Mouse (Mus musculus) forebrain, embryonic 12.5 days (tissue): ENCODE data around the gene 4930562C15Rik. TPM values are rescaled to one million over a fixed set of nuclear protein-coding genes. Genes with fewer than 3 reads are reported as not detected.
"Not testable (repeated sequence)": the region's sequence is repeated elsewhere in the genome, so short reads cannot be mapped to it uniquely, and the experiment has no call there.

Source experiments
- ATAC-seq: fragments of 200-750 bp; cut with Nextera tagmentation; 2 replicates; pipeline ENCODE4 v1.8.0; 2017; ENCODE audit warnings: moderate TSS enrichment; ENCODE audit not compliant: low FRiP score
- H3K27ac ChIP-seq: fragments of 300-500 bp; sonication (generic); 2 replicates; pipeline ENCODE4 v1.5.1; 2016; ENCODE audit warnings: mild to moderate bottlenecking
- H3K27me3 ChIP-seq: fragments of 300-500 bp; sonication (generic); 2 replicates; pipeline ENCODE4 v1.6.1; 2016; ENCODE audit warnings: mild to moderate bottlenecking
- H3K36me3 ChIP-seq: fragments of 300-500 bp; sonication (generic); replicated peaks from 2 replicates; pipeline ENCODE4 v1.6.1; 2016; ENCODE audit warnings: mild to moderate bottlenecking
- H3K4me1 ChIP-seq: fragments of 300-500 bp; sonication (generic); 2 replicates; pipeline ENCODE4 v1.6.1; 2016
- H3K4me2 ChIP-seq: fragments of 300-500 bp; sonication (generic); 2 replicates; pipeline ENCODE4 v1.6.1; 2016; ENCODE audit warnings: mild to moderate bottlenecking, moderate library complexity
- H3K4me3 ChIP-seq: fragments of 300-500 bp; sonication (generic); replicated peaks from 2 replicates; pipeline ENCODE4 v1.5.1; 2016; ENCODE audit warnings: mild to moderate bottlenecking
- H3K9ac ChIP-seq: fragments of 300-500 bp; sonication (generic); 2 replicates; pipeline ENCODE4 v1.6.1; 2016; ENCODE audit warnings: mild to moderate bottlenecking
- H3K9me3 ChIP-seq: fragments of 300-500 bp; sonication (generic); 2 replicates; pipeline ENCODE4 v1.6.1; 2016
- WGBS: fragments of 180-500 bp; shearing (Covaris S2); methylation state at CpG from one replicate; pipeline ENCODE4 v1.1.7; 2016; 5-methylcytosine and 5-hydroxymethylcytosine counted together
- polyA plus RNA-seq: library from polyadenylated mRNA; unstranded; fragments of >200 nt; fragmentation: Nextera tagmentation; extraction: Ambion mirVana; gene quantifications from 2 replicates; pipeline ENCODE4 v1.2.1, GENCODE M21; 2016

The 4930562C15Rik gene
- 0.44 and 0.54 TPM in 2 replicates for polyA plus RNA-seq

DNA sequence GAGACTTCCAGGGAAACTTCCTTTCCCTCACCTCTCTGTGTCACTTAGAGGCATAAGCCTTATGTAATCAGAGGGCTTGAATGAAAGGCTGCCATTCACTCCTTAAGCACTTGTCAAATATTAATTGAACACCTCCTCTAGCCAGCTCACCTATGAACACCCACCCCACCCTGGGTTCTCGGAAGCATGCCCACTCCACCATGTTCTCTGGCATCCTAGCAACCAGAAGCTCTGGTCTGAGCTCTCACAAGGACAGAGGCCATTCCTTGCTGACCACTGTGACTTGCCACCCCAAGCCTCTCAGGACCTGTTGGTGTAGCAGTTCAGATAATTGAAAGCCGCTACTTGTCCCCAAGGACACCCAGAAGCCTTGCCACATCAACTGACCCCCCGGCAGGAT lies at the start of gene 4930562C15Rik:
4930562C15Rik (plus strand) TSS at position 226 of the 400 bp plus-strand sequence.
- WGBS: 90% methylated on average over 3 of the region's 3 CpGs
- ATAC-seq: no peak

DNA sequence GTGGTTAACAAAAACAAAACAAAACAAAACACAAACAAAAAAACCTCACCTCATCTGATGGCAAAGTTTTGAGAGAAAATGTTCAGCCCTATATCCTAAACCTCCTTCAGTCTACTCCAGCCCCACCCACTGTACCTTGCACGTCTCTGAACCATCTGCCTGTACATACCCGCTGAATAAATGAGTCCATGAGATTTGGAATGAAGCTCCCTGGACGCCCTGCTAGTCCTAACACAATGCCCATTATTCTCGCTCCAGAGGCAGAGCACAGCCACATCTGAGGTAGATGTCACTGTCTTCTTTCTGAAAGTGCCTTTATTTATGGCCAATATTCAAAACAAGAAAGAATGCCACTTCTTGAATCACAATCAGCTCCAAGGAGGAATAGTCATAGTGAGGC lies 49.5 kb upstream of the 4930562C15Rik start:
- no peaks in the 10 kb centered on the region for H3K27me3 ChIP-seq
- no peak overlapping the region for H3K9ac ChIP-seq
- WGBS: 52% methylated on average over 4 of the region's 4 CpGs
- no peak overlapping the region for H3K27ac ChIP-seq
- no peak for ATAC-seq
- H3K9me3 ChIP-seq: no peaks in the 10 kb centered on the region
- H3K4me3 ChIP-seq: no peak overlapping the region
- H3K4me2 ChIP-seq: no peak overlapping the region
- H3K36me3 ChIP-seq: peaks cover 4% of the 10 kb centered on the region; the same call in 1 of the 2 replicates
- peaks cover 38% of the 10 kb centered on the region for H3K4me1 ChIP-seq

More for the DNA sequence above, at the start of gene 4930562C15Rik:
- no peaks in the 10 kb centered on the region for H3K36me3 ChIP-seq
- no peak within 1 kb of the TSS for H3K27ac ChIP-seq
- no peak within 1 kb of the TSS for H3K9ac ChIP-seq
- H3K9me3 ChIP-seq: no peaks in the 10 kb centered on the region
- no peaks in the 10 kb centered on the region for H3K27me3 ChIP-seq
- H3K4me1 ChIP-seq: no peaks in the 10 kb centered on the region
- H3K4me2 ChIP-seq: no peak within 1 kb of the TSS
- H3K4me3 ChIP-seq: no peak within 1 kb of the TSS

DNA sequence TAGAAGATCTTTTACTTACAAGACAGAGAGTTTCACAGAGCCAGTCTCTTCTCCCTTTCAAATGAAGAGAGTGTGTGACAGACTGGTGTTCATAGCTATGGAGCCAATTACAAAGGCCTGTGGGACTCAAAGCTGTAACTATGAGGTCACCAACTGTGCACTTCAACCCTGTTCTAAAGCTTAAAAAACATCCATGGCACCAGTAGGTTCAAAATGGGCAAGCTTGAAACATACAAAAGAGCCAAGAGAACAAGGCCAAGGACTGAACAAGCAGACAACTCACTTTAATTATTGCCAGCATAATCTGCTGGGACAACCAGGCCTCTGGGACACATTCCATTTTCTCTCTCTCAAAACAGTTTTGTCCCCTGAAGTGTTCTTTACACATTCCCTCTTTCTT lies 47.0 kb upstream of the 4930562C15Rik start:
- Histone ChIP-seq H3K27ac (no peak overlapping the region), H3K4me1 (peaks cover 38% of the 10 kb centered on the region), H3K9ac (no peak overlapping the region), H3K4me3 (no peak overlapping the region), H3K27me3 (no peaks in the 10 kb centered on the region), H3K4me2 (peak overlapping the region; percentile 92), H3K36me3 (peaks cover 4% of the 10 kb centered on the region; the same call in 1 of the 2 replicates), H3K9me3 (no peaks in the 10 kb centered on the region)
- ATAC-seq: no peak

DNA sequence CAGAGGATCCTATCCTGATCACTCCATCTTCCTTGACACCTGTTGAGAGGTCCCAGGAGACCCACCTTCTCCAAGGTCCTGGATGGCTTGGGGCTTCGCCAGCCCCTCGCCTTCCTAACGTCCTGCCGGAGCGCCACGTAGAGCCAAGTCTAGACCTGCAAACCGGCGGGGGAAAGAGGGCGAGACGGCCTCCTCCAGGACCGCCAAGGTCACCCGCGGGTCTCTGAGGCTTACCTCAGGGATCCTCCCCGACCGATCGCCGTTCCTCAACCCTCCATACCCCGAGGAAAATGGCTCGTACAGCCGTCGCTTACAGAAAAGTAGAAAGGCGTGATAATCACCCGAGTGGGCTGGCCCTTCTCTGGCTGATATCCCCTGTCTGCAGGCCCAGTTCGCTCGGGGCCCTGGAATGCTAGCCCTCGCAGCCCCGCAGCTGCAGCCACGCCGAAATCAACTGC lies 45.9 kb upstream of the 4930562C15Rik start:
- Histone ChIP-seq H3K27ac (peak overlapping the region; percentile 97), H3K9me3 (no peaks in the 10 kb centered on the region), H3K9ac (peak overlapping the region; percentile 89), H3K36me3 (no peaks in the 10 kb centered on the region), H3K4me3 (peak overlapping the region; percentile 77), H3K4me1 (peaks cover 37% of the 10 kb centered on the region), H3K27me3 (no peaks in the 10 kb centered on the region), H3K4me2 (peak overlapping the region; percentile 92)
- WGBS: under 1% methylated on average over 29 of the region's 29 CpGs
- peak; percentile 63 for ATAC-seq

DNA sequence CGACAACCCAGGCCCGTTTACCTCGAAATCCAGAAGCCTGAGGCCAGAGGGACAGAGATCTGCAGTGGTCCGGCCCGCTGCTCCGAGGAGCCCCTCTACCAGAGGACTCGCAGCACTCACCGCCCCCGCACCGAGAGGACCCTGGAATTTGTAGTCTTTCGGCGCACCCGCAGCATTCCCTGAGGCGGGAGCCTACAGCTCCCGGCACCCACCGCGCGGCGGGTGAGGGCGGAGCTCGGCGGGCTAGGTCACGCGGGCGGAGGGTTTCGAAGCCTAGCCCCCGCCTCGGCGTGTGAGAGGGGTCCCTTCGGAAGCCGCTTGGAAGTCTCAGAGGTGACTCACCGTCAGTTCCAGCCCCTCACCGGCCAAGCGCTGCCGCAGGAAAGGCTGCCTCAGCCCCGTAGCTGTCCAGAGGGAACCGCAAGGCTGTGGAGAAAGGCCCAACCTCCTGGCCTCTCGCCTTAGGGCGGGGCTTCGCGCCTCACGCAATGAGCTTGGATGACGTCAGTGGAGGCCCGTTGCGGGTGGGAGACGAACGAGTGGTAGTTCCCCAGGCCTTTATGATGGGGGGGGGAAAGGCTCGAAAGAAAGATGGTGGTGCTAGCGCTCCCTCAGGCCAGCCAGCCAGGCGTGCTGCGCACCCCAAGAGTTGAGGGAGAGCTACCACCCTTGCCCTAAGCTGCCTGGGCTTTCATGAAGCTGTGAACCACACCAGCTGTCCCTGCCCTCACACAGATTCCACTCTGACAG lies 45.2 kb upstream of the 4930562C15Rik start, which contains the start of gene Cdip1:
Cdip1 (minus strand) TSS at position 483 of the 750 bp plus-strand sequence.
- Histone ChIP-seq H3K27ac (peak within 1 kb of the TSS; percentile 97), H3K36me3 (no peaks in the 10 kb centered on the region), H3K4me3 (peak within 1 kb of the TSS; percentile 77), H3K4me1 (peaks cover 34% of the 10 kb centered on the region), H3K9ac (peak within 1 kb of the TSS; percentile 89), H3K9me3 (no peaks in the 10 kb centered on the region), H3K27me3 (no peaks in the 10 kb centered on the region), H3K4me2 (peak within 1 kb of the TSS; percentile 92)
- 1% methylated on average over 51 of the region's 51 CpGs for WGBS
- peak; percentile 98 for ATAC-seq

DNA sequence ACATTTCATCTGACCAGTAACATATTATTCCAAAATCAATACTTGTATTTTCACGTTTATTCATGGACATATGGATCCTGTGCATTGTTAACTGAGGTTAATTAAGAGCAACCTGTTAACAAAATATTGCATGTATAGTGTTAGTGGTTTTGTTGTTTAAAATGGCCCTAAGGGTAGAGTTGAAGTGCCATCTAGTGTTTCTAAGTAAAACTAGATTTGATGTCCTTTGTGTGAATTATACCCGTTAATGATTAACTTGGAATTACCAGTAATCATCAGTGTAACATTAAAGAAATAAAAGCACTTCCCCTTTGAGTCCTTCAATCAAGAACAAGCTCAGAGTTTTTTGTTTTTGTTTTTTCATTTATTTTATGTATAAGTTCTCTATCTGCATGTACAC lies 43.9 kb upstream of the 4930562C15Rik start:
- no peak for ATAC-seq
- Histone ChIP-seq H3K36me3 (no peaks in the 10 kb centered on the region), H3K4me3 (no peak overlapping the region), H3K4me1 (peaks cover 26% of the 10 kb centered on the region), H3K27me3 (no peaks in the 10 kb centered on the region), H3K4me2 (no peak overlapping the region), H3K9me3 (no peaks in the 10 kb centered on the region), H3K9ac (no peak overlapping the region), H3K27ac (no peak overlapping the region)
- 72% methylated on average over 2 of the region's 2 CpGs for WGBS

DNA sequence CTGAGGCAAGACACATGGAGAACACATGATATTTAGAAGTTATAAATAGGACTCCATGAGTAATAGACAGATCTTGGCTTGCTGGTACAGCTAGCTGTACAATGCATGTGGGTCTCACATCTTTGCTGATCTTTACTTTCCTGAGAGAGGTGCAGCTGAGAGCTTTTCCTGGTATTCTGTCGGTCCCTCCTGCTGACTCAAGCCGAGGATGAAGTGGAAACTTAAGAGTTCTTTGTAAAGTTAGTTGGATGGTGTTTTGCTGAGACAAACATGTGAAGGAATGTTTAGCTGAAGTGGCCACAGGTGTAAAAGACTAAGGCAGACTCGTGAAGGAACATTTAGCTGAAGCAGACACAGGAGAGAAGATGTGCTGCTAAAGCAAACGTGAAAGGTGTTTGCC lies 38.6 kb upstream of the 4930562C15Rik start:
- H3K9ac ChIP-seq: no peak overlapping the region
- H3K36me3 ChIP-seq: no peaks in the 10 kb centered on the region
- WGBS: 82% methylated on average over 4 of the region's 4 CpGs
- H3K4me2 ChIP-seq: no peak overlapping the region
- no peaks in the 10 kb centered on the region for H3K9me3 ChIP-seq
- no peak overlapping the region for H3K4me3 ChIP-seq
- H3K27ac ChIP-seq: no peak overlapping the region
- H3K27me3 ChIP-seq: no peaks in the 10 kb centered on the region
- no peaks in the 10 kb centered on the region for H3K4me1 ChIP-seq
- ATAC-seq: no peak

DNA sequence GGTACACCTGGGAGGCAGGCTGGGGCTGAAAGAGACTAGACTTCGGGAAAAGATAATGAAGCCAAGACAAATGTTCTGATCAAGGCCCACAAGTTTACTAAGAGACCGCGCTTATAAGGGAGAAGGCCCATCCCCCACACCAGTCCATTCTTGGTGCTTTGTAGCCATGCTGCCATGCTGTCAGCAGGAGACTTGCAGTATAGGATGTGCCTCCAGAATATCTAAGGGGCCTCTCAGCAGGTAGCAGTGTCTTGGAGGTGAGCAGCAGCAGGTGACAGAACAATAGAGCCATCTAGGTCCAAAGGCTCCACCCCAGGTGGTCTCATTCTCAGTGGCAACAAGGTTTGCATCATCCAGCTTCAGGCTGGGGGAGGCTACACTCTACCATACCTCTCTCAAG lies 16.9 kb upstream of the 4930562C15Rik start:
- H3K4me1 ChIP-seq: no peaks in the 10 kb centered on the region
- 0 out of 2 replicates have a peak, but pooled peaks cover 5% of the 10 kb centered on the region for H3K9me3 ChIP-seq
- no peaks in the 10 kb centered on the region for H3K36me3 ChIP-seq
- H3K27me3 ChIP-seq: no peaks in the 10 kb centered on the region
- no peak overlapping the region for H3K4me3 ChIP-seq
- H3K27ac ChIP-seq: no peak overlapping the region
- H3K9ac ChIP-seq: no peak overlapping the region
- no peak for ATAC-seq
- WGBS: 79% methylated on average over 3 of the region's 3 CpGs
- no peak overlapping the region for H3K4me2 ChIP-seq

DNA sequence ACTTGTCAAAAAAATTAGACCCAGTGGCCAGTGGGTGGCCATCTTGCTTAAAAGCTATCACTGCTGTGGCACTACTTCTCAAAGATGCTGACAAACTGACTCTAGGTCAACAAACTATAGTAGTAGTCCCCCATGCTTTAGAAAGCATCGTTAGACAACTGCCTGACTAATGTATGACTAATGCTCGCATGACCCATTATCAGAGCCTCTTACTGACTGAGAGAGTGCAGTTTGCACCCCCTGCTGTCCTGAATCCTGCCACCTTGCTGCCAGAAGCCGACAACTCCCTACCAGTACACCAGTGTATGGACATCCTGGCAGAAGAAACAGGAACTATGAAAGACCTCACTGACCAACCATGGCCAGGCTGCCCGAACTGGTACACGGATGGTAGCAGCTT lies 10.8 kb upstream of the 4930562C15Rik start:
- H3K9ac ChIP-seq, H3K4me1 ChIP-seq: not testable (repeated sequence)
- WGBS: 84% methylated on average over 5 of the region's 5 CpGs

DNA sequence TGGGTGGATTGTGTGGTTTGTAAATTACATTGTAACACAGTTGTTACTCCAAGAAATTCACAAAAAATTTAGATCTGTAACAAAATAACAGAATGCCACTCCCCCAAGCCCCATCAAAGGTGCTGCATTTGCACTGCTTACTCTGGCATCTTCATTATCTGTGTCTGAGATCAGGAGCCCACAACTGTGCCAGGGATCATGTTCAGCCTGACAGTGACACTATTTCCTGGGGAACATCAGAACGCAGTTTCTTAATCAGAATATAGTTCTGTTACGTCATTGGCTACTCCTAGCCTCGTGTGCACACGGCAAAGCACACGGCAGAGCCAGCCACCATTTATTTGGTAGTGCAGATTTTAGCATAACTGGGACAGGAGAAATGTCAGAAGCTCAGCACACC lies 7.6 kb upstream of the 4930562C15Rik start:
- ATAC-seq: no peak
- Histone ChIP-seq H3K27me3 (no peaks in the 10 kb centered on the region), H3K4me1 (no peaks in the 10 kb centered on the region), H3K9me3 (no peaks in the 10 kb centered on the region), H3K9ac (no peak overlapping the region), H3K27ac (no peak overlapping the region), H3K4me2 (no peak overlapping the region), H3K4me3 (no peak overlapping the region), H3K36me3 (no peaks in the 10 kb centered on the region)
- WGBS: 91% methylated on average over 5 of the region's 5 CpGs

More for the DNA sequence above, 10.8 kb upstream of the 4930562C15Rik start:
- not testable (repeated sequence) for H3K9me3 ChIP-seq, ATAC-seq, H3K27me3 ChIP-seq, H3K27ac ChIP-seq, H3K4me3 ChIP-seq, H3K36me3 ChIP-seq, H3K4me2 ChIP-seq

DNA sequence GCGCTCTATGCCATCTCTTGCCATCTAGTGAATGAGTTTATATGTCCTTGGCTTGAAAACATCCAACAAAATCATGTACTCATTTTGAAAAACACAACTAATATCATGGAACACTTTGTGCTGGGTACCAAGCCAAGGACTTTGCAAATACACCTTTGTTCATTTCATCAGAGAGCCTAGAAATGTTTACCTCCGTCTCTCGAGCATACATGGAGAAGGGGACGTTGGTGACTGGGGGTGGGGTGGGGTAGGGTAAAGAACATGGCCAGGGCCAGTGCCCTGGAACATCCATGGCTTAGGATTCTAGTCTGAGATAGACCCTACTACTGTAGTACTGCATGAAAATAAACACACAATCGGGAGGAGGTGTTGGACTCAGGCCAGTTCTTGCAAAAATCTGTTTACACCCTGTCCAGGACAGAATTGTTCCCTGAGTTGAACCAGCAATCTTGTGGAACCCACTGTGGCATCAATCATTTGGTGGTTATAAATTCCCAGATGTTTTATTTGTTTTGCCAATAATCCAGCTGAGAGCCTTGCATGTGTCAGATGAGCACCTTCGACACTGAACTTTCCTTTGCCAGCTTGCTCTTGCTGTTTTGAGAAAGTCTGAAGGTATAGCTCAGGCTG lies 5.8 kb upstream of the 4930562C15Rik start:
- Histone ChIP-seq H3K9ac (no peak overlapping the region), H3K27me3 (no peaks in the 10 kb centered on the region), H3K36me3 (no peaks in the 10 kb centered on the region), H3K9me3 (no peaks in the 10 kb centered on the region), H3K4me2 (no peak overlapping the region), H3K27ac (no peak overlapping the region), H3K4me1 (no peaks in the 10 kb centered on the region), H3K4me3 (no peak overlapping the region)
- ATAC-seq: no peak
- 84% methylated on average over 6 of the region's 6 CpGs for WGBS

DNA sequence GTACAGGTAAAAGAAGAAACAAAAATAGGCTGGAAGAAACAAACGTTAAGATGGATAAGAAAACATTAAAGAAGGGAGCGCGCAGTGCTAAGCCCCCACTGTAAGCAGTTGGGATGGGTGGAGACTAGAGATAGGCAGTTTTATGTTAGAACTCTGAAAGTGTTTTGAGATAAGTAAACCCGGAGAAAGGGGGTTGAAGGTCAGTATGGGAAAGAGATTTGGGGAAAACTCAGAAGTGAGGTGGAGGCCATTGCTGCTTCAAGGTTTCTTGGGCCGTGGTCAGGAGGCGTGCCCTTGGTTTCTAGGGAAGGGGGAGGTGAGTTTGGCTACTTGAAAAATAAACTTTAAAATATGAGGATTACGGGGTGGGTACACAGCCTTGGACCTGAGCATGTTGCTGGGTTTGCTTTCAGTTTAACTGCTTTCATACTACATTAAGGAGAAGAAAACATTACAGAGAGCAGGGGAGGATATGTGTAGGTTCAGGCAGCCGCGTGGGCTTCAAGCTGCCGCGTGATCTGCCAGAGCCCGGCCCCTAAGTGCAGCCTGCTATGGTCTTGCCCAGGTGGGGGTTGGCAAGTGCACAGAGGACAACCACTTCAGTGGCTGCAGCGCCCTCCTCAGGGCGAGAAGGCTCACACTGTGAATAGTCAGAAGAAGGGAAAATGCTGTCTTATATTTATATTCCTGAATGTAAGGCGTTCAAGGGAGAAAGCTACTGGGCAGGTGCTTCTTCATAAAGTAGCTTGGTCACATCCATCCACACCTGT lies 3.4 kb upstream of the 4930562C15Rik start:
- Histone ChIP-seq H3K9me3 (no peaks in the 10 kb centered on the region), H3K9ac (no peak overlapping the region), H3K27ac (no peak overlapping the region), H3K4me2 (no peak overlapping the region), H3K4me1 (no peaks in the 10 kb centered on the region), H3K27me3 (no peaks in the 10 kb centered on the region), H3K36me3 (no peaks in the 10 kb centered on the region), H3K4me3 (no peak overlapping the region)
- ATAC-seq: no peak
- WGBS: 72% methylated on average over 15 of the region's 15 CpGs
